Mouse (Mus musculus) embryonic fibroblast, embryonic 13.5 days (primary cell): ENCODE measurements at regions not wholly inside any gene's neighbourhood (a gene's known extent, or its start where the extent isn't known, plus 50 kb on each side); places are given as distances from the start of the nearest gene placed in this dataset.

Experiments used
- CTCF ChIP-seq: IDR thresholded peaks from 2 replicates; pipeline ENCODE4 v1.5.1; 2011; ENCODE audit warnings: mild to moderate bottlenecking, control low read depth, low read length, moderate library complexity, borderline replicate concordance; ENCODE audit not compliant: insufficient read depth
- POLR2A ChIP-seq: IDR thresholded peaks from 2 replicates; pipeline ENCODE4 v1.6.1; 2011; ENCODE audit warnings: low read depth, mild to moderate bottlenecking, control low read depth, low read length, moderate library complexity

GRCm38 (mm10) chr14:60559826-60560529 is 73.8 kb upstream of the Spata13 start:
- no peak for TF ChIP-seq POLR2A
- TF ChIP-seq CTCF = no peak
